In the genomic region with DNA sequence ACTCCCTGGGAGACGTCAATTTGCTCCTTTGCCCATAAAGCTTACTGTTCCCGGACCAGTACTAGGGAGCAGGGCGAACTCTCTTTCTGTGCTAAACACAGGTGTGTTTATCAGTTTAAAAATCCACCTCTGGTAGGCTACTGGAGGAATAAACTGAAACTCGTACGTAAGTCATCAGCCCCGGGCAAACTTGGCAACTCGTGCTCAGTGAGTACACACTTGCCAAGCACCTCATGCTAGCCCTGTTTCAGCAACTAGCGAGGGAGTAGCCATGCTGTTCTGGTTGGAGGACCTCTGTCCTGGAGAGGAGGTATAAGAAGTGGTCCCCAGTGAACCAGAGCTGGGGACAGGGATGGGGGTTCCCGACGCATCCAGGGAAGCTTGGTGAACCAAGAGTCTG, we compare ENCODE assay signal across 17 mouse cellular contexts.
"Had no signal": no experiment of that assay in that cellular context is flagged by ENCODE, and none has a peak within 500 bp of the region (broad histone marks: within the 10 kb centered on the region; RNA-seq: fewer than 3 reads in every experiment).

No protein-coding gene starts in this region.

- H3K4me2 ChIP-seq: liver, embryonic 13.5 days; lung, embryonic 15.5 days; midbrain, embryonic 11.5 days; midbrain, embryonic 15.5 days; neural tube, embryonic 12.5 days had no signal

- H3K4me1 ChIP-seq: midbrain, embryonic 15.5 days had no signal

- H3K27ac ChIP-seq: left cerebral cortex, adult 2 months; liver, embryonic 13.5 days; lung, embryonic 15.5 days; macrophage; midbrain, embryonic 15.5 days; neural tube, embryonic 12.5 days had no signal

- H3K27me3 ChIP-seq: liver, embryonic 13.5 days; lung, embryonic 15.5 days; midbrain, embryonic 15.5 days; neural tube, embryonic 12.5 days had no signal

- H3K36me3 ChIP-seq: limb, embryonic 10.5 days; liver, embryonic 13.5 days; lung, embryonic 15.5 days; midbrain, embryonic 15.5 days; neural tube, embryonic 12.5 days had no signal

- ATAC-seq: intestine, embryonic 16.5 days; liver, postnatal 0 days; midbrain, embryonic 15.5 days had no signal

- DNase-seq: liver, embryonic 13.5 days; liver, postnatal 0 days; lung, postnatal 14 days; retina, postnatal 1 day; right cerebral cortex, postnatal 4 days; spleen, adult 18-20 months; thymus, adult 2 months; thymus, postnatal 25 days had no signal

- H3K9me3 ChIP-seq: limb, embryonic 10.5 days; liver, embryonic 13.5 days; lung, embryonic 15.5 days; megakaryocyte, embryonic 14.5 days; midbrain, embryonic 15.5 days; neural tube, embryonic 12.5 days had no signal

- H3K4me3 ChIP-seq: left cerebral cortex, adult 2 months; limb, embryonic 10.5 days; liver, embryonic 13.5 days; lung, embryonic 15.5 days; megakaryocyte, embryonic 14.5 days; midbrain, embryonic 15.5 days; neural tube, embryonic 12.5 days had no signal

- H3K9ac ChIP-seq: liver, embryonic 13.5 days; liver, postnatal 0 days; lung, embryonic 15.5 days; midbrain, embryonic 15.5 days; neural tube, embryonic 12.5 days had no signal
